Mouse (Mus musculus) thymus, adult 18-20 months (tissue): ENCODE measurements at regions not wholly inside any gene's neighbourhood (a gene's known extent, or its start where the extent isn't known, plus 50 kb on each side); places are given as distances from the start of the nearest gene placed in this dataset.

ENCODE experiments used
- DNase-seq, 2 experiments: peaks; one replicate each; pipeline ENCODE4 v3.0.0; 2022; ENCODE audit warnings: mixed read lengths in 2 of 2

DNA sequence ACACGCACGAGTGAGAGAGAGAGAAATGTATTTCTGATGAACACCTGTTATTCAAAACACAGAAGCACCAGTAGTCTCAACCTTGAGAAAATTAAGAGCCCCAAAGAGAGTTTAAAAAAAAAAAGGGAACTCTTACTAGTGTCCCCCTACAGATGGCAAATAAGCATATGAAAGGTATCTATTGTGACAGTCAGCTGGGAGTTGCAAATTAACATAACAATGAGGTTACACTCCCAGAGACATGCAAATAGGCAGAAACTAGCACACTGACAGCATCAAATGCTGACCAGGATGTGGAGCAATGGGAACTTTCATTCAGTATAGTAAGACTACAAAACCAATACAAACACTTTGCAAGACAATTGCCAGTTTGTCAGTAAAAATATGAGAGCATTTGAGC lies 619.1 kb upstream of the Zeb2 start:
- DNase-seq, result no peak

DNA sequence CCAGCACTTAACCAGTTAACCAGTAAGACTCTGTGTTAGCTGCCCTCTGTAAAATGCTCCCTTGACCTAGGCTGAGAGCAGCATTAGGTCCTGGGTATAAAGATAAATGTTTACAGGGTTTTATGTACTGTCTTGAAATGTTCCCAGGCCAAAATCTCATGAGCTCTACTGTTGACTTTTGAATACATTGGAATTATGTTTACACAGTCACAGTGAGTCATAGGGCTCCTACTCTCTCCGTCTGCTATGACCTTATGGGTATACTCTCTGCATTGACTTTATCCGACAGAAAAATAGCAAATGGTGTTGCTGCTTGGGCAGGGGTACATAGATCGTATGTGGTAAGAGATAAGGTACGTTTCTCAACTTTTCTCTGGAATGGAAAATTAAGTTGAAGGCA lies 596.8 kb upstream of the Zeb2 start:
- no peak for DNase-seq

DNA sequence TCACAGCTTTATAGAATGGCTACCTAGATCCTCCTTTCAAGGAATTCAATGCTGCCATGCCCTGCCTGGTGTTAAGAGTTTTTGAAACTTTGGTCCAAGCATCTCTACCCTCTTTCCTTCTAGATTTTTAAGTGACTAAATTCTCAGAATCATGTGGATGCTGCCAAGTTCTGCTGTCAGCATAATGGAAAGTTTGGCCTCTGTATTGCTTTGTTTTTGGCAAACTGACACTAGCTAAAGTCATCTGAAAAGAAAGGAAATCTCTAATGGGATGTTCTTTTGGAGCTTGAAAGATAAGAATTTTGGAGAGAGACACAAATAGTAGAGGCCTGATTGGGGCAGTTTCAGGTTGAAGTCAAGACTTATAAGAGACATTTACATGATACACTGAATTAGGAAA lies 589.8 kb upstream of the Zeb2 start:
- DNase-seq, result no peak

DNA sequence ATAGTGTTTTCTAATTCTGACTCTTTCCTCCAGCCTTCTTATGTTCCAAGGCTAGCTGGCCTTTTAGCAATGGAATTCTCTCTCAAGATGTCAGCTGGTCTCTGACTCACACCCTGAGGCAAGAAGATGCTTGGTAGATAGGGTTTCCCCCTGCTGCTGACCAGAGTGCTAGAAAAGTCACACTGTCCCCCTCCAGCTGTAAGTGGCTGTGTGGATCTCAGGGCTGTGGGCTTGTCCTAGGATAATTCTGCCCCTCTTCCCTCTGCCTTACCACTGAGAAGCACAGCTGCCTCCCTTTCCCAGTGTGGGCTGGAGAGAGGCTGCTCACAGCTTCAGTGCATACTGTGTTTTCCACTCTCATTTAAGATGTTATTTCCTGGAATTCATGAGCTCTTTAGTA lies 585.3 kb upstream of the Zeb2 start:
- DNase-seq, result no peak

DNA sequence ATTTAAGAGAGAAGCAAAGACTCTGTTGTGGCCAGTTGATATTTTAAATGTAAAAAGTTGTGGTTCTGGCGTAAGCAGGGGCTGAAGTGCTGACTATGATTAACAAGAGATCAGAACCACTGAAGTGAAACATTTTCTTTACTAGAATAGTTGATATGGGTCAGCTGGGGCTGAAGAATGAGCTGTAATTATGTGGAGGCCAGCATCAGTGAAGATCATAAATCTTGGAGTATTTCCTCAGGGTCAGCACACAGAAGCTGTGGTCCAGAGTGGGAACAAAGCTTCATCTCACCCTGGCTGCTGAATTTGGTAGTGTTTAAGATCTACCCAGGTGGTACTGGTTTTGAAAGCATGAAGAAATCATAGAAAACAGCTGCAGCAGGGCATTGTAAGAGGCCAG lies 583.4 kb upstream of the Zeb2 start:
- DNase-seq, result no peak

DNA sequence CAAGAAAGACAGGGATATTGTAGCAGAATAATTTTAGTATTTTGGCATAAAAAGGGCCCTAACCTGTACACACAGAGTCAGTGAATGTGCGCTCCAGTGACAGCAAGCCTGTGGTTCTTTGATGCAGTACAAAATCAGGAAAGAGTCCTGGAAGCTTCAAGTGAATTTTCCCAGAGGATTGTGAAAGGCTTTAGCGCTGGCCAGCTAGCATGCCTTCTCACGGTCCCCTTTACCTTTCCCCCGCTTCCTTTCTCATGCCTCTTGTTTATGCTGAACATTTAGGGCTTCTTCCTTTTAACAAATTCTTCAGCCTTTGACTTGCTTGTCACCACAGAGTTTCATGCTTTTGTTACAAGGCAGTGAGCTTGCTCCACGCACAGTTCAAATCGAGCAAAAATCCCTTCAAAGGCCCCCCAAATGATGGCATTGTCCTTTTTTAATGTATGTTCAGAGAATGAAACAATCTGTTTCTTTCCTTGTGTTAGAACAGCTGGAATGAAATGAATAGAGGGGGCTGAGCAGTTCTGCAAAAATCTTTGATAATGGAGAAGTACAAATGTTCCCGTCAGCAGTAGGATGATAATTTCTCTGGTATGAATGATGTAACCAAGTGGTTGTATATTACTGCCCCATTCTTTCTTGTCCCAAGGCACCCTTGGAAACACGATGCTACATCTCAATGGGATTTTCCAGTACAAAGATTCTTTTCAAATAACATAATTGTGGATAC lies 576.3 kb upstream of the Zeb2 start:
- no peak for DNase-seq

DNA sequence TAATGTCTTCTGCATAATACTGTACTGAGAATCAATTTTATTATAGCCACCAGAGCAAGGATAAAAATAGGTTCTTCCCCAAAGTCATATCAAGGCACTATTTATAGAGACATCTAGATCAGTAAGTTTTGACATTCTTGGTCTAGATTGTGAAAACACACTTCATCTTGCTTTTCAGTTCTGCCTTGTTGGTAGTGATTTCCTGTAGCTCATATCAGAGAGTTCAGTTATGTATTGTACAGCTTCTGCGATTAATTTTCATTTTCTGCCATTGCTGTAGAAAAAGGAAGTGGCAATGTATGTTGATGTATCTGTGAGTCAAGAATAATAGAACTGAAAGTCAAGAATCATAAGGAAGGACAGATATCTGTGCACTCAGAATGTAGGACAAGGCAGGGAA lies 575.6 kb upstream of the Zeb2 start:
- DNase-seq, result no peak

DNA sequence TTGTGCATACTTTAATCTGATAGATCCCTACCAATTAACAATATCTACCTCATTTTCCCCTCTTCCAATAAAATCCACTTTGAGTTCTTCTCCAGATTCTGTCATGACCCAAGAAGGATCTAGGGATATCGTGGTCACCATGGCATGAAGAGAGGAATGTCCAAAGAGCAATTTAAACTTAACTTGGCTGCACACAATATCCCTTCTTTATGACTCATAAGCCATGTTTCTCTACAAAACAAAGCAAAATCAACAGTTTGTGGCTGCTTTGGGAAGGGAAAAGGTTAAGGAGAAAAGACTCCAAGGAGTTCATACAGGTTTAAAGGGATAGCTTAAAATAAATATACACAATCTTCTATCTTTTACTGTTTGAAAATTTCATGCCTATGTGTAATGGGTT lies 571.8 kb upstream of the Zeb2 start:
- DNase-seq, result no peak

DNA sequence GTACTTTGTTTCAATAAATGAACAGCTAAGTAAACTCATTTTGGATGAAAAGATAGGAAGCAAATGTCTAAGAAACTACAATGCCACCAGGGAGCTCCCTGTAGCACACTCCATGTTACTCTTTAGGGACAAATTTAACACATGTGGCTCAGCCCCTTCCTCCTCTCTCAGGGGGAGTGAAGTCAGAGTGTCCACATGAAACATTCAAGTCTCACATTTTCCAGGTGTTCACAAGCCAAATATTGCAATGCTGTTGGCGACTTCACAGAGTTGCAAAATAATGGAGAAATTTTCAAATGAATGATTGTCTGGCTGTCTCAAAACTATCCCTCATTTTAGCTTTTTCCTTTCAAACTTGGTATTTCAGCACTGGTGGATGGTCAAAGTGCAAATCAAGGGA lies 564.1 kb upstream of the Zeb2 start:
- no peak for DNase-seq

DNA sequence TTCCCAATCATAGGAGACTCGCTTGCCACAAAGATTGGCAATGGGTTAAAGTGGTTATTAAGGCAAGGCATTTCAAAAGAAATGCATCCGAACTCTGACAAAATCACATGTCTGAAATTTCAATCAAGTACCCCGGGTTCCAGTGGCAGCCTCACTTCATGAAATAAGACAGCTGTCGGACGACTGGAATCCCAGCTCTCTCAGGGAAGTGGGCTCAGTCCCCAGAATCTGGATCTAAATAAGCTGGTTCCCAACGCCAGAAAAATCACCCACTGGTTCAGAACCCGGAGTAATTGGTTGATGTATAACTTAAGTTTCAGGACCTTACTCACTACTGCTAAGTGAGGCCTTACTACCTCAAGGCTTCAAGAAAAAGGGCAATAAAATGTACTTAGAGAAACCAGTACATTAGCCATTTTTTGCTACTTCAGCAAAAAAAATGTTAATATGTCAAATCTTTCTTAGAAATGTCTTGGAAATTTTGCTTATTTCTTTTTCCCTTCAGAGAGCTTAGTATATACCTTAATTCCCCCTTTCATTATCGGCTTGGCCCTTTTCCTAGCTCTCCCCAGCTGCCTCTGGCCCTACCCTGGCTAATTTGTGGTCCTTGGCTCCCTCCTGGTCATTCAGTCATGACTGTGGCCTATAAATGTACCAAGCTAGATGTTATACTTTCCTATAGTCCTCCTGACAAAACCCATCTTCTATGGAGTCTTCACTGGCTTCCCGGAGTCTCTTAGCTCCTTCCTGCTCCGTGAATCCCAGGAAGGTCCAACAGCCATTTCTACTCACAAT lies 562.1 kb upstream of the Zeb2 start:
- no peak for DNase-seq

DNA sequence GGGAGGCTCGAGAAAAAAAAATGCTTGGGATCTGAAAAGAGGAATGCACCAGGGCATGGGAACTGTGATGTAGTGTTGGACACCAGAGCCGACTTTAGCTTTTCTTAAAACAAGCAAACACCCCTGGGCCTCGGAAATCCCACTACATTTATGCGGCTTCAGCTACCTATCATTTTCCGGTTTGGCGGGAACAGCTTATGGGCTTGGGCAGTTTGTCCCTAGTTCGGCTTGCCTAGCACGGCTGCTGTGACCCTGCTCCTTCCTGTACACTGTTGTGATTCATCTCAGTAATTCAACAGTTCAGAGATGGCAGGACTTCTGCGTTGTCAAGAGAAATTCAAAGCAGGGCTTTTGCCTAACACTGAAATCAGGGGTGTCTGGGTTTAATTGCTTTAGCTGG lies 561.5 kb upstream of the Zeb2 start:
- DNase-seq, result no peak

DNA sequence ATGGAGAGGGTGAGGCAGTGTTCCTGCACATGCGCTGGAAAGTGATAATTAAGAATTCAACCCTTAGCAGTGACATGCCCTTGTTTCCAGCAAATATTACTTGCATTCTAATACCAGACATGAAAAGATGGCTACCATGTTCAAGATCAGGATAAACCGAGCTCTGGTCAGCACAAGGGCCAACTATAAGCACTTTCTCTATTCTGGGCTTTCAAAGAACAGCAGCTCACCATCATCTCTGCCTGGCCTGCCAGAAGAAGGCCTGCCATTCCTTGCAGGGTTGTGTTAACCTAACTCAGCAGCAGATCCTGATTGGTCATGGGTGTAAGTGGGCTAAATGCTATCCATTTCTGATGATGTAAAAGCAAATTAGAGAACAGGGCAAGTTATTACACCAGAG lies 558.6 kb upstream of the Zeb2 start:
- no peak for DNase-seq

DNA sequence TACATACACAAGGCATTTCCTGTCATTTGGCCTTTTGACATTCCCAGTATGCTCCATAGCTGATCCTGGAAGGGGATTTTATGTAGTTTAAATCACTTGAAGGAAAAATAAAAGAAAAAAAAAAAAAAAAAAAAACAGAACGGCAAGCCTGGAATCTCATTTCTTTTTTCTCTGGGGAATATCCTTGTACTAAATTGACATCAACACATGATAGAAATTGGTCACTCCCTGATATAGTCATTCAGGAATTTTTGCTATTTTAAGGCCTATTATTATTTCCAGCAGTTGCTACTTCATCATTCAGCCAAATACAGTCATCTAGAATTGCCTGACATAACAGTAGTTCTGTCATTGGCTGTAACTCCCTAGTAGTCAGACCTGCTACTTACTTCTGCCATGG lies 538.8 kb upstream of the Zeb2 start:
- no peak for DNase-seq

DNA sequence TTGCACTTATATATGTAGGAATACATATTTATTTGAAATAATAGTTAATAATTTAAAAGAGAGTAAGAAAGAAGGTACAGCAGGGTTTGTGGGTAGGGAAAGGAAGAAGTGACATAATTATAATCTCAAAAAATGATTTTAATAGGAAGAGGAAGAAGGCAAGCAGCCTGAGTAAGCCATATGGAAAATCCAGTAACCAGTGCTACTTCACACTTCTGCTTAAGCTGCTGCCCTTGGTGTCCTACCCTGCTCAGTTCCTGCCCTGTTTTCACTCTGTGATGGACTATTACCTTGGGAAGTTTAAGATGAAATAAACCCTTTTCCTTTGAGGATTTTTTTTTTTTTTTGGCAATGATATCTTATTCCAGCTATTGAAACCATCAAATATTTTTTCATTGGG lies 537.5 kb upstream of the Zeb2 start:
- DNase-seq, result no peak

DNA sequence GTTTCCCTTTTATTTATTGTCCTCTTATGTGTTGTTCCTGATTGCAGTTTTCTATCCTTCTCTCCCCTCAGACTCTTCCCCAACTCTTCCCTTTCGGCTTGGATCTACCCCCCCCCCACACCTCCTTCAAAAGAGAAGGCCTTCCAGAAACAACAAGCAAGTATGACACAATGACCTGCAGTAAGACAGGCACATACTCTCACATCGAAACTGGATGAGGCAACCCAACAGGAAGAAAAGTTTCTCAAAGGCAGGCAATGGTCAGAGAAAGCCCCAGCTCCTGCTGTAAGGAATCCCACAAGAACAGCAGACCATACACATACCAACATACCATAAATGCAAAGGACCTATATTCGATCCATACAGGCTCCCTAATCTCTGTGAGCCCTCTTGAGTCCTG lies 535.8 kb upstream of the Zeb2 start:
- DNase-seq, result no peak

DNA sequence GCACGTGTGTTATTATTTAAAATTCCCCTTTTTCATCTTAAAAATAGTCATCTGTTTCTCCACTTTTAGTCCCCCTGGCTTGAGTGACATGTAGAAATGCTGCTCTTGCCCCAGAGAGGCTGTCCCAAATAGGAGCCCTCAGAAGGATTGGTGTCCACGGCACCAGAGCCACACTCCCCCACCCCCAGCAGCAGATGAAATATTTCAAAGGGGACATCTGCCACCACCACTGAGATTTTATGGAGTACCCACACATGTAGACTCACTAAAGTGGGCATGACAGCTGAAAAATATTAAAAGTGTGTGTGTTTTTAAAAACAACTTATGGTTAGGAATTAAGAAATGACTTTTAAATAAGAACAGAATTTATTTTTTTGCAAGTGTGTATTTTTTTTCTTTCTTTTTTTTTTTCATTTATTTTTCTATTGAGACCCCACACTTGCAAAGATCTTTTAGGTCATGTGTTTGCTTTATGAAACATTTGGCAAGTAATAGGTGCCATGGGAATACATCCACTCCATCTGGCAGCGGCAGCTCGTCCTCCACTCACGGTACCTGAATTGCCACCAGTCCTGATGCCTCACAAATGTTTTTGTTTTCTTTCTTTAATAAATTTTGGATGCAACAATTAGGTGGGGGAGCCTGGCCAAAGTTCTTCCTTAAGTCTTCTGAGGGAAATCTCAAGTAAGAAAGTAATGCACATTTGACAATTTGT lies 533.2 kb upstream of the Zeb2 start:
- no peak for DNase-seq

DNA sequence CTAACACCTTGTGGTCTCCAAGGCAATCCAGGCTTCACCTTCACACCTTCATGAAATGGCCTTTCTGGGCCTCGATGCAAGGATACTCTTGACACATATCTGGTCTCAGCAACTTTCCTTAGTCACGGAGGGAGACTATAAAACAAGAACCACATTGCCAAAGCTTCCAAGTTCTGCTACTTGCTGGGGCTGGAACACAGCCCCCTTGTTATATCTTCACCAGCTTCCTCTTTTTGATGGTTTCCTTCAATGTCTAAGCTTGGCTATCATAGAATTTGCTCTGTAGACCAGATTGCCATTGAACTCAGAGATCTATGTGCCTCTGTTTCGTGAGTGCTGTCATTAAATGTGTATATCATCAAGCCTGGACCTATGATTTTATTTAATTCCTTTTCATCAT lies 530.7 kb upstream of the Zeb2 start:
- DNase-seq, result no peak

DNA sequence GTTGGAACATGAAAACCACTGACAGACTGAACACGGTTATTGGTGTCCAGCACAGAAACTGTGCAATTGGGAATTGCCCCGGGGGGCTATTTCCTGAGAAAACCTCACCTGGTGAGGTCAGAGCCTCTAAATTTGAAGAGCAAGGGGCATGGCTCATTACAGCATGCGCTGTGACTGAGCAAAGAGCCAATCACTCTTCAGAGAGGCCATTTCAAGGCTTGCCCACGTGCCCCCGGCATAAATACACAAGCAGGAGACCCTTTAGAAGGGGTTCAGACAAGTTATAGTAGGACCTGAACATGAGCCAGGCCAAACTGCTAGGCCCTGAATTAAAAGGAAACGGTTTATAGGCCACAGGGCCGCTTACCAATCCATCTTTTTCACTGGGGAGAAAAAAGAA lies 512.9 kb upstream of the Zeb2 start:
- no peak for DNase-seq

DNA sequence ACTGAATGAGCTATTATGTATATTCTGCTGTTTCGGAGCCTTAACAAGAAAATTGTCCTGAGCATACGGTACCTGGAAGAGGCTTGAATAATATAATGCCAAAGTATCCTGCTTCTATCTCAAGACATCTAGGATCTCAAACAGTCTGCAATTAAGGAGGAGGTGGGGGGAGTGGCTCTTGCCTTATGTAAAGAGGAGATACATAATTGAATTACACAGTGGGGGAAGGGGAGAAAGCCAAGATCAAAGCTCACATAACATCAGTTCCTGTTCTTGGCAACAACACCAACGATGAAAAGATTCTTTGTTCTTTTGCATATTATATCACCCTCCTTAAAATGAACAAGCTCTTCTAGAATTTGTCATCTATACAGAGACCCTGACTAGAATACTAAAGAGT lies 512.4 kb upstream of the Zeb2 start:
- DNase-seq, result no peak

DNA sequence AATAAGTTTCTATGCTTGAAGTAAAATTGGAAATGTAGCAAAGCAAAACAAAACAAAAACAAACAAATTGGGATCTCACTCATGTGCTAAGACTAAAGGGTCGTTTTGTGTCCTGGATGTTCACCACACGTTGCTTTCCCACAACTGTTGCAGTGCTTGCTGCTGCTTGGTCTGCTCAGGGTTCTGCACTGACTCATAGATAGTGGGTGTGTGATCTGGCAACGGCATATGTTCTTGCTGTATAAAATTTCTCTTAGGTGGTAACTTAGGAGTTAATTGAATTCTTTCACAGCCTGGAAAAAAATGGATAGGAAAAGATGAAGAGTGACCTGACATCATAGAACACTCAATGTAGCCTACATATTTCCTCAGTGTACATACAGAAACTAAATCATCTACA lies 505.9 kb upstream of the Zeb2 start:
- no peak for DNase-seq

DNA sequence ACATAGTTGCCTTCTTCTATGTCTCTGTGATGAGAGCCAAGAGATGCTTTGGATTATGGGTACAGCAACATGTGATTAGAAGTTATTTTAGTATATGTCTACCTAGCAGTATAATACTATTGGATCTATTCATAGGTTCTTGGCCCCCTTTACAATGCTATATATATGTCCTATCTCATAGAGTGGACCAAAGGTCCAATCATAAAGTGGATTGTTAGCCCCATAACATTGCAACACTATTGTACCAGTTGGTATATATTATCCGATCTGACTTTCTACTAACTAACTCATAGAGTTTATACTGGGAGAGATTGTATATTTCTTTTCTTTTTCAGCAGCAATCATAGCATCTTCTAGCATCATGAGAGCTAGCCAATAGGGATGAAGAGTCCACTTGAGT lies 491.7 kb upstream of the Zeb2 start:
- no peak for DNase-seq

DNA sequence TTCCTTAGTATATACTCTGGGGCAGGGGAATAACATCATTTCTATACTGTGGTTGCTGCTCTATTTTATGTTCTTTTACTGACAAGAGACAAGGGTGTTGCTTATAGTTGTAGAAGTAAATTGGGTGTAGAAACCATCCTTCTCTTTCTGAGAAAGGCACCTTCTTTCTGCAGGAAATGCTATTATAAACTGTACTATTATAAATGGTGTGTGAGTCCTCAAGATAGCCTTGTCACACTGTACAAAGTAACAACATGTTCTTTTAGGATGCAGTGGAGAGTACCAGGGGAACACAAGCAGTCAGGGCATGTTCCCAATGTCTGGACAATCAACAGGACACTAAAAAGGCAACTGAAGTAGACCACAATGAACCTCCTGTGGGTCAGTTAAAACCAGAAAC lies 490.2 kb upstream of the Zeb2 start:
- DNase-seq, result no peak

DNA sequence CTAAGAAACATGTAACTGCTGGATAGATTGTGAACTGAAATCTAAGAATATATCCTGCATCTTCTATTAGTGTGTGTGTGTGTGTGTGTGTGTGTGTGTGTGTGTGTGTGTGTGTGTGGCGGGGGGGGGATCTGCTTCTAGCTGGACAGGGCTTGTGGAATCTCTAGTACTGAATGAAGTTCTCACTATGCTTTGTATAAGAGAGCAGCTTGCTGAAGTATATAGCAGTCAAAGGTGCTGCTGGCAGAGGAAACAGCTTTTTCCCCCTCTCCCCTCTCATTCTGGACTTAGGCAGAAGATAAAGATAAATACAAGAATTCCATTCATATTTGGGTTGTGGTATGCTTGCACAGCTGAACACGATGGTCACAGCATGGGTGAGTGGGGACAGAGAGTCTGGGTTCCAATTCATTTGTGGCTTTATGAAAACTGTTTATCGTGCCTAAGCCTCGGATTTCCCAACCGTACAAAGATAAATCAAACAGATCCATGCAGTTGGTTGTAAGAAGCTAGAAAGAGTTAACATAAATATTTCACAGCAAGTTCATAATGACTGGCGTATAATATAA lies 484.2 kb upstream of the Zeb2 start:
- DNase-seq, result no peak

DNA sequence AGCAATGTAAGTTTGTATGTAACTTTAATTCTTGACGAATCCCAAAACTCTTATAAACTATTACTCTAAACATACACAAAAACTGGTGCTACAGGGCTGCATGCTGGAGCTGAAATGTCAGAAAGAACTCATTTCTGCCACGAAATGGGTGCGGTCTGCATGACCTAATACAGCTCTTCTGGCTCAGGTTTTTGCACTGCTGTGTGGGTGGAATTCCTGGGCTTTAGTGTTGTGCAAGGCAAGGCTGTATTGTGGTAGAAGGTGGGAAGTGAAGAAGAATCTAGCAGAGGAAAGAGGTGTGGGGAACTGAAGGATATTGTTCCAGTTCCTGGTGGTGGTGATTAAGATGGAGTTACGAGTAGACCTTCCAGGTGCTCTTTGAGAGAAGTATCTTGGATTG lies 476.6 kb upstream of the Zeb2 start:
- DNase-seq, result no peak
